Mouse (Mus musculus) kidney, embryonic 14.5 days (tissue): Measurements from ENCODE around the gene Catsperd. TPM values are rescaled to one million over a fixed set of nuclear protein-coding genes. Genes with fewer than 3 reads are reported as not detected.

ENCODE experiments used
- ATAC-seq: fragments of 200-750 bp; cut with Nextera tagmentation; 2 replicates; pipeline ENCODE4 v1.8.0; 2017; ENCODE audit warnings: moderate number of reproducible peaks, mild to moderate bottlenecking, moderate TSS enrichment, moderate library complexity; ENCODE audit not compliant: low FRiP score, low TSS enrichment
- H3K27ac ChIP-seq: fragments of 300-500 bp; sonication (generic); 2 replicates; pipeline ENCODE4 v1.5.1; 2014; ENCODE audit warnings: low read depth, mild to moderate bottlenecking, low read length, moderate library complexity, mixed read lengths
- H3K27me3 ChIP-seq: fragments of 300-500 bp; sonication (generic); 2 replicates; pipeline ENCODE4 v1.6.1; 2014; ENCODE audit warnings: mild to moderate bottlenecking, low read length; ENCODE audit not compliant: control insufficient read depth, insufficient read depth
- H3K36me3 ChIP-seq: fragments of 300-500 bp; sonication (generic); 2 replicates; pipeline ENCODE4 v1.6.1; 2014; ENCODE audit warnings: low read length, mixed read lengths; ENCODE audit not compliant: control insufficient read depth, insufficient read depth
- H3K4me1 ChIP-seq: fragments of 300-500 bp; sonication (generic); 2 replicates; pipeline ENCODE4 v1.6.1; 2014; ENCODE audit warnings: low read length, mixed read lengths; ENCODE audit not compliant: control insufficient read depth, insufficient read depth
- H3K4me2 ChIP-seq: fragments of 300-500 bp; sonication (generic); replicated peaks from 2 replicates; pipeline ENCODE4 v1.6.1; 2014; ENCODE audit warnings: low read depth, mild to moderate bottlenecking, low read length
- H3K4me3 ChIP-seq: fragments of 300-500 bp; sonication (generic); 2 replicates; pipeline ENCODE4 v1.5.1; 2014; ENCODE audit warnings: mild to moderate bottlenecking, low read length
- H3K9ac ChIP-seq: fragments of 300-500 bp; sonication (generic); 2 replicates; pipeline ENCODE4 v1.6.1; 2014; ENCODE audit warnings: low read depth, mild to moderate bottlenecking, low read length, moderate library complexity
- H3K9me3 ChIP-seq: fragments of 300-500 bp; sonication (generic); 2 replicates; pipeline ENCODE4 v1.6.1; 2016; ENCODE audit warnings: low read length; ENCODE audit not compliant: control insufficient read depth
- WGBS: fragments of 180-500 bp; shearing (Covaris S2); extraction: QIAGEN DNeasy Blood & Tissue Kit; methylation state at CpG from one replicate; pipeline ENCODE4 v1.1.7; 2014; 5-methylcytosine and 5-hydroxymethylcytosine counted together
- polyA plus RNA-seq: library from polyadenylated mRNA; unstranded; fragments of >200 nt; fragmentation: Nextera tagmentation; extraction: Ambion mirVana; gene quantifications from 2 replicates; pipeline ENCODE4 v1.2.1, GENCODE M21; 2014

Gene Catsperd
- polyA plus RNA-seq, 1 experiment from 2014 or later = 1.2 TPM

DNA sequence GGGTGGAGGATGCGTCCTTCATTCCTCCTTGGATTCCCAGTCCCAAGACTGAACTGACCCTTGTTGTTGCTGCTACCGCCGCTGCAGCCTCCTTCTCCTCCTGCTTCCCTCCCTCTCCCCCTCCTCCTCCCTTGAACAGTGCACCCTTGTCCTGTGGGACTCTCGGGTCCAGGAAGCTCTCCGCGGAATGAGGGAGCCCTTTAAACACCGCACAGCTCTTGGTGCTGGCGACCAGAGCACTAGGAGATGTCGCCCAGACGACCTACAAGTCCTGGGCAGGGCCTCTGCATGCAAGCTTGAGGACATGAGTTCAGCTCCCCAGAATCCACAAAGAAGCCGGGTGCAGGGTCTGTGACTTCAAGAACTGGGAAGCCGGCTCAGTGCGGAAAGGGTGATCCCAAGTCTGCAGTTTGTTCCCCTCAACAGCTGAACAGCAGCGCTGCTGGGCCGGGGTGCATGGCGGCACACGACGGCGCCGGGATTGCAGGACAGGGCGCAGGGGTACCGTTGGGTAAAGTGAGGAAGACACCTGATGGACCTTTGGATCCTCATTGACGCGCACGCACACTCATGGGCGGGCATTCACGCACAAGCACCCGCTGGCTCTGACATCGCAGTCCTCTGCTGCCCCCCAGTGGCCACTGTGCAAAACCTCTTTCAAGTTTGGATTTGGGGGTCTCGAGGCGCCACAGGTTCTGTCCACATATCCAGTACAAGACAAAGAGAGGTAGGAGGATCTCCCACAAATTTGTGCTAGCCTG lies 40.6 kb downstream of the Catsperd start:
- H3K9me3 ChIP-seq = no peaks in the 10 kb centered on the region
- no peak overlapping the region for H3K27ac ChIP-seq
- WGBS = 5% methylated on average over 31 of the region's 31 CpGs
- 0 out of 2 replicates have a peak, but pooled peaks have one; percentile 7 for ATAC-seq
- H3K9ac ChIP-seq = peak overlapping the region; percentile 47
- no peaks in the 10 kb centered on the region for H3K36me3 ChIP-seq
- peak overlapping the region; percentile 41 for H3K4me3 ChIP-seq
- peaks cover 11% of the 10 kb centered on the region; the same call in 1 of the 2 replicates for H3K4me1 ChIP-seq
- no peaks in the 10 kb centered on the region for H3K27me3 ChIP-seq
- peak overlapping the region; percentile 87 for H3K4me2 ChIP-seq

DNA sequence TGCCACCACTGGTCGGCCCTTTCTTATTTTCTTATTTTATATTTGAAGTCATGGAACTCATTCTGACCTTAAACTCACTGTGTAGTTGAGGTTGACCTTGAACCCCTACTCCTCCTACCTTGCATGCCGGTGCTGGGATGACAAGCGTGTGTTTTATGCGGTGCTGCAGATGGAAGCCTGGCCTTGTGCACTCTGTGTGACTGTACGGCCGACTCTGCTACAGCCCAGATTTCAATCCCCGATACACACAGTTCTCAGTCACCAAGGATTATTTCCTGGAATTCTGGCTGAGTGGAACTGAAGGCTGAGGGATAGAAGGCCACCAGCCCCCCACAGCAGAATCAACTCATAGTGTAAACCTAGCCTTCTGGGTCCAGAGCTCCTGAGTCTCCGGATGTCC lies 41.8 kb downstream of the Catsperd start:
- peaks cover 8% of the 10 kb centered on the region for H3K4me1 ChIP-seq
- ATAC-seq = no peak
- H3K27ac ChIP-seq = no peak overlapping the region
- WGBS = 79% methylated on average over 8 of the region's 8 CpGs
- no peak overlapping the region for H3K9ac ChIP-seq
- no peaks in the 10 kb centered on the region for H3K36me3 ChIP-seq
- H3K4me3 ChIP-seq = no peak overlapping the region
- H3K9me3 ChIP-seq = no peaks in the 10 kb centered on the region
- H3K4me2 ChIP-seq = no peak overlapping the region
- no peaks in the 10 kb centered on the region for H3K27me3 ChIP-seq

DNA sequence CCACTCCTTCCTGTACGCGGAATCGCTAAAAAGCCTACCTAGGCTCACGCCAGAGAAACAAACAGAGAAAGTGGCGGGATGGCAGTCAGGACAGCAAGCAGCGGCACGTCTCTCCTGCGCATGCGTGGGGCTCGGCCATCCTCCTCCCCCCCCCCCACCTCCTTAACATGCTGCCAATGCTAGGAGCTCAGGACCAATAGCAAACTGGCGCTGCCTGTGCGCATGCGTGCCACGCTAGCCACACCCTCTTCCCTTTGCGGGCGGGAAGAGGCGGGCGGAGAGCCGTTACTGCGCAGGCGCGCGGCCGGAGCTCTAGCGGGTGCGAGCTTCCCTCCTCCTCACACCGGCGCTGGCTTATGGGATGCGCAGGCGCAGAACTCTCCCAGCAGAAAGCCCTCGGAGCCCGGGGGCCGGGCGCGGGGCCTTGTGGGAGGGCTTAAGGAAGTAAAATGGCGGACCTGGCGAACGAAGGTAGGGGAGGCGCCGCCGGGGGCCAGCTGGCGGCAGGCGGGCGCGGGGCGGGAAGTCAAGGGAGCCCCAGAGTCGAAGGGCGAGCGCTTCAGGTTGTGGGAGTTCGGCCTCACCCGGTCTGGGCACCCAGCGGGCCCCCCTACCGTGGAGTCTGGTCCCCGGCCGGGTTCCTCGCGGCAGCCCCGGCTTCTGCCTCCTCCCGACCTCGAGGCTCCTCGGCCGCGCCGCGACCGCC lies 45.2 kb downstream of the Catsperd start, which contains the start of gene Ranbp3:
Gene Ranbp3 (plus strand): TSS at position 354 of the 706 bp plus-strand sequence.
- WGBS = 1% methylated on average over 60 of the region's 66 CpGs
- Histone ChIP-seq H3K4me1 (peaks cover 9% of the 10 kb centered on the region), H3K27ac (peak within 1 kb of the TSS; percentile 77), H3K4me3 (peak within 1 kb of the TSS; percentile 95), H3K36me3 (peaks cover 19% of the 10 kb centered on the region), H3K9ac (peak within 1 kb of the TSS; percentile 98), H3K27me3 (no peaks in the 10 kb centered on the region), H3K9me3 (no peaks in the 10 kb centered on the region), H3K4me2 (peak within 1 kb of the TSS; percentile 78)
- ATAC-seq = peak; percentile 92

GRCm38 (mm10) chr17:56673647-56674416 lies 45.9 kb downstream of the Catsperd start:
- H3K4me2 ChIP-seq = peak overlapping the region; percentile 78
- 1% methylated on average over 30 of the region's 37 CpGs for WGBS
- peak overlapping the region; percentile 95 for H3K4me3 ChIP-seq
- peak overlapping the region; percentile 49; the same call in 1 of the 2 replicates for H3K27ac ChIP-seq
- ATAC-seq = peak; percentile 30
- no peaks in the 10 kb centered on the region for H3K9me3 ChIP-seq
- peaks cover 9% of the 10 kb centered on the region for H3K4me1 ChIP-seq
- peaks cover 22% of the 10 kb centered on the region for H3K36me3 ChIP-seq
- no peaks in the 10 kb centered on the region for H3K27me3 ChIP-seq
- H3K9ac ChIP-seq = peak overlapping the region; percentile 98

- Histone ChIP-seq H3K4me3 (no peak overlapping the region), H3K4me1 (no peaks in the 10 kb centered on the region), H3K36me3 (peaks cover 68% of the 10 kb centered on the region), H3K4me2 (no peak overlapping the region), H3K9me3 (no peaks in the 10 kb centered on the region), H3K27me3 (no peaks in the 10 kb centered on the region), H3K27ac (no peak overlapping the region), H3K9ac (no peak overlapping the region)
- ATAC-seq = no peak
- WGBS = 72% methylated on average over 4 of the region's 4 CpGs
Observed at GRCm38 (mm10) chr17:56681791-56682190, 53.8 kb downstream of the Catsperd start.

DNA sequence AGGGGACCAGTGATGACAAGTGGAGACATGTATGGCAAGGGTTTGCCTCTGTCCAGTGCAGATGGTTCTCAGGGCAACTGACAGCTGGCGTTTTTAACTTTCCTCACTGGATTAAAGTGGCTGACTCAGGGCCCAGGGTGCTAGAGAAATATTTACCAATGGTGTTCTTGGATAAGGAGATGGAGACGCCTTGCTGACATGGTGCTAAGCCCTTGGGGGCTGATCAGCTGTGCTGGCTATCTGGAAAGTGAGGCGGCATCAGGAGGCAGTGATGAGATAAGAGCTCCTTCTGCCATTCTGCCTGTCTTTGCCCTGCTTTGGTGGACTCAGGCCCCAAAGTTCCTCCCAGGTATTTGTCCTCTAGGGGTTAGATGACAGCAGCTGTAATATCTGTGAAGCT lies 54.9 kb downstream of the Catsperd start:
- H3K27ac ChIP-seq = no peak overlapping the region
- H3K4me1 ChIP-seq = no peaks in the 10 kb centered on the region
- H3K27me3 ChIP-seq = no peaks in the 10 kb centered on the region
- ATAC-seq = no peak
- H3K4me2 ChIP-seq = no peak overlapping the region
- H3K9me3 ChIP-seq = no peaks in the 10 kb centered on the region
- no peak overlapping the region for H3K9ac ChIP-seq
- H3K4me3 ChIP-seq = no peak overlapping the region
- WGBS = 81% methylated on average over 3 of the region's 3 CpGs
- peaks cover 70% of the 10 kb centered on the region for H3K36me3 ChIP-seq

DNA sequence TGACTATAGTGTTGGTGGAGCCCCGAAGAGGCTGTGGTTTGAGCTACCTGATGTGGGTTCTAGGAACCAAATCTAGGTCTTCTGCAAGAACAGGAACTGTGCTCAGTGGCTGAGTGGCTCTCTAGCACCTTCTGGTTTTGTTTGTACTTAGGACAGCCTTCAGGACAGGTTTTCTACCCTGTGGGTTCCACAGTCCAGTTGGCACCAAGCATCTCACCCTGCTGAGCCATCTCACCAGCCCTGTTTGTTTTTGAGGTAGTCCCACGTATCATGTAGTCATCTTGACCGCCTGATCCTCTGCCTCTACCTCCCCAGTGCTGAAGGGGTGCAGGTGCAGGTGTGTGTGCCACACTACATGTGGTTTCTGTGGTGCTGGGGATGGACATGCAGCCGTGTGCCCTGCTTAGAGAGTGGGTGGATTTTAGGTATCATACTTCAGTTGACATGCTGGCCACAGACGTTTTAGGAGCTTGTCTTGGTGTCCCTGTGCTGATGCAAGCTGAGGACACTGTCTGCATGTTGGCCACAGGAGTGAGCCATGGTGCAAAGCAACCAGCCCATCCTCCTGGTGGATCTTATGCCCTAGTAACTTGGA lies 55.7 kb downstream of the Catsperd start:
- peaks cover 77% of the 10 kb centered on the region for H3K36me3 ChIP-seq
- no peaks in the 10 kb centered on the region for H3K4me1 ChIP-seq
- no peak overlapping the region for H3K9ac ChIP-seq
- ATAC-seq = no peak
- no peak overlapping the region for H3K27ac ChIP-seq
- H3K27me3 ChIP-seq = no peaks in the 10 kb centered on the region
- H3K4me2 ChIP-seq = no peak overlapping the region
- no peak overlapping the region for H3K4me3 ChIP-seq
- H3K9me3 ChIP-seq = no peaks in the 10 kb centered on the region
- WGBS = 82% methylated on average over 5 of the region's 5 CpGs

- H3K9ac ChIP-seq = no peak overlapping the region
- no peak overlapping the region for H3K27ac ChIP-seq
- H3K27me3 ChIP-seq = no peaks in the 10 kb centered on the region
- 93% methylated on average over 2 of the region's 2 CpGs for WGBS
- no peak overlapping the region for H3K4me2 ChIP-seq
- H3K4me3 ChIP-seq = no peak overlapping the region
- no peak for ATAC-seq
- H3K9me3 ChIP-seq = no peaks in the 10 kb centered on the region
- no peaks in the 10 kb centered on the region for H3K4me1 ChIP-seq
- peaks cover 74% of the 10 kb centered on the region for H3K36me3 ChIP-seq
Observed at GRCm38 (mm10) chr17:56684649-56685048, 56.7 kb downstream of the Catsperd start.
